Mouse (Mus musculus): ENCODE measurements around the gene Yars.

DNA sequence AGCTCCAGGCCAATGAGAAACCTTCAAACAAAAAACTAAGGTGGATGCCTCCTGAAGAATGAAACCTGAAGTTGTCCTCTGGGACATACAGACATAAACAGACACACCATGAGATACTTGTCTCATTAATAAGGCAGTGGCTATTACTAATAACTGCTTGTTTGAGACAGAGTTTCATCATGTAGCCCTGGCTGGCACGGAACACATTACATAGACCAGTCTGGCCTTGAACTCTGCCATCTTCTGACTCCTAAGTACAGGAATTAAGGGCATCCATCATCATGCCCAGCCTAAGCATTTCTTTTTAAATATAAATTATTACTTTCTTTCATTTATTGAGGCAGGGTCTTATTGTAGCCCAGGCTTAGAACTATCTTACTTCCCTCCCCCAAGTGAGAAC, 28.5 kb upstream of the Yars start:
- TF ChIP-seq CTCF (IDR thresholded peaks at IDR 0.05; ENCODE audit: control insufficient read depth, insufficient read depth, insufficient replicate concordance, low read depth, low read length) (no peak), POLR2A (IDR thresholded peaks at IDR 0.05; ENCODE audit: control insufficient read depth, low read depth, low read length) (no peak)

Data from testis, adult 2 months (tissue).